Mouse (Mus musculus): ENCODE results near the gene Pknox1.

The Pknox1 gene

DNA sequence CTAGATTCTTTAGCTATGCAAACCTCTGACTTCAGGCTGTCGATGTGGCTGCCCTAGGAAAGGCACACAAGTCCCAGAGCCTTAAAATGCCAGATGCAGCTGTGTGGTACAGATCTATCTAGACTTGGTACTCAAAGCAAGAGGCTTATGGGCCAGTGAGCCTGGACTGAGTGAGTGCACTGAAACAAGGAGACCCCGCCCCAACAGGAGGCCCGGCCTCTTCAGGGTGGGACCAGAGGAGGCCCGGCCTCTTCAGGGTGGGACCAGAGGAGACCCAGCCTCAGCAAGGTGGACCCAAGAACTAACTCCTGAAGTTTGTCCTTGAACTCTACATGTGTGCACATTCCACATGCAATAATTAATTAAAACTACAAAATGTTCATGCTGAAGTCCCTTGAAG is 78.4 kb downstream of the Pknox1 start:
- DNase-seq (ENCODE audit: extremely low read depth, low read depth): no peak

DNA sequence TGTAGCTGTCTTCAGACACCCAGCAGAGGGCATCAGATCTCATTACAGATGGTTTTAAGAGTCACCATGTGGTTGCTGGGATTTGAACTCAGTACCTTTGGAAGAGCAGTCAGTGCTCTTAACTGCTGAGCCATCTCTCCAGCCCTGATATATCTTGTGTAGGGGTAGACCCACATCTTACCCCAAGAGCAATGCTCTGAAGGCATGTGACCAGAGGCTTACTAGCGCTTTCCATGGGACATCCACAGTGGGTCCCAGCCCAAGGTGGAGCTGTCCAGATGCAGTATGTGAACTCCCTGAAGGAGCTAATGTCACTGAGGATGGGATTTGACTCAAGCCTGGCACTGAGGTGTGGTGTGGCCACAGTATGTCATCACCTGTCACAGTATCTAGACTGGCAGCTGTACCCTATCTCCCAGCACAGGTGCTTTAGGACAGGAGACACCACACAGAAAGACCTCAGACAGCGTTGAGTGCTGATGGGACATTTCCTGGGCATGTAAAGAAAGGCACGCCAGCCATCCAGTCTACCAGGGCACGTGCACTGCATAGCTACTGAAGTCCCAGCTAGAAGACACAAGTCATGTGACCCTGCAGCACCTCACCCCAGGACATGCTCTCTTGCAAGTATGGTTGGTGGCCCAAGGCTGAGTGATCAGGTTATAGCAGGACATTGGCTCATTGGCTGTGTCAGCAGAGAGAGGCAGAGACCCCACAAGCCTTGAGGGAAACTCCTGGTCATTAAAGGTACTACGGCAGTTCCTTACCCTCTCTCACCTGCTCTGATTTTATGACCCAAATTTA is 81.9 kb downstream of the Pknox1 start:
- no peak for DNase-seq (ENCODE audit: extremely low read depth, low read depth)

DNA sequence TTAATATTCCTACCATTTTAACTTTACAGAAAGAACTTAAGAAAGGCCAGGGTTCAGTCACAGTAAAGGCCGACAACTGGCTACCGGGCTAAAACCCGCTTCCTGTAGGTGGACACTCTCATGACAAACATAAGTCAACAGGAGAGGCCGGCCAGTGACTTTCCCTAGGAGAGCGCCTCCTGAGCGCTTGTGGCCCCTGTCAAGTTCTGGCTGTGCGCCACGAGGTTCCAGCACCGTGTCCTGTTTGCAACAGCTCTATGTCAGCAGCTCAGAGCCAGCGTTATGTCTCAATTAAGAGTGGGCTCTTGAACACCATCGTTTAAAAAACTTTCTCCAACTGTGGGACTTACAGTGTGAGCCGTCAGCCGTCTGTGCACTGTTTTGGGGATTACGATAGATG is 87.6 kb downstream of the Pknox1 start:
- no peak for DNase-seq (ENCODE audit: extremely low read depth, low read depth)

DNA sequence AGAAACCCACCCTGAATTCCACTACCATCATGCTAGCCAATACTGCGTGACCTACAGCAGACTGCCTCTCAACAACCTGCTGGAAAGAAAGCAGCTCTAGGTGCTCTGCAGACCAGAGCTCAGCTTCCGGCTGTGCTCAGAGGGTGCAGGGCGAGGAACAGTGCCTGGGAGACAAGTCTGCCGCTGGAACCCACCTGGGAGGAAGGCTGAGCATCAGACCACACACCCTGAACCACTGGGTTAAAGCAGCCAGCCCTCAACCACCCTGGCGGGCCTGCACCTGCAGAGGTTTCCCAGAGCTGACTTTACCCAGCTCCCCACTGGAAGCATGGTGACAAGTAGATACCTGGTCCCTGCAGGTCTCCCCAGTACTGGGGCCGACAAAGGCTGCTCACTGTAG is 88.7 kb downstream of the Pknox1 start:
- DNase-seq (ENCODE audit: extremely low read depth, low read depth): no peak

DNA sequence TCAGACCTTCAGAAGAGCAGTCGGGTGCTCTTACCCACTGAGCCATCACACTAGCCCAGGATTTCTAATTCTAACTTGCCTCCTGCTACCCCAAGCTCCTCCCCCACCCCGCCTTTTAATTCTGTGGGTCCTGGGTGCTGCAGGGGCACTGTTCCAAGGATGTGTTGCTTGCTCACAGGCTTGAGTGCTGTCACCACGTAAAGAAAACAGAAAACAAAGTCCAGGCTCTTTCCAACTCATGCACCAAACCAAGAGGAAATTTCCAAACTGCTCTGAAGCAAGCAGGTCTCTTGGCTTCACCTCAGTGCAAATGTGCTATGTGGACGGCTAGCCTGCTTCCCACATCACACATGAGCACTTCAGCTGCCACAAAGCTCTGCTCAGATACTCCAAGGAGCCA is 90.8 kb downstream of the Pknox1 start:
- DNase-seq (ENCODE audit: extremely low read depth, low read depth): no peak

DNA sequence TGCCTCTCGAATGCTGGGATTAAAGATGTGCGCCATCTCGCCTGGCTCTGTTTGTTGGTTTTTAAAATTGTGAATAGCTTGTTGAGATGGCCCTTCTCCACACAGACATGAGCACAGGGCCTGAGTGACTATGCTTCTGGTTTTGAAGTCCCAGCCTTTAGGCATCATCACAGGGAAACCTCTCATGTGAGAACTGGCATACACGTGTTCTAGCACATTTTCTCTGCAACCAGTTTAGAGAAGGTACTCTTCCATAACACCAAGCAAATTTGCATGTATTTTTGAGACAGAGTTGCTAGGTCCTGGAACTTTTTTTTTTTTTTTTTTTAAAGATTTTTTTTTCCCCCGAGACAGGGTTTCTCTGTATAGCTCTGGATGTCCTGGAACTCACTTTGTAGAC is 92.1 kb downstream of the Pknox1 start:
- DNase-seq (ENCODE audit: extremely low read depth, low read depth): no peak
